Mouse (Mus musculus): ENCODE measurements at regions not wholly inside any gene's neighbourhood (a gene's known extent, or its start where the extent isn't known, plus 50 kb on each side); places are given as distances from the start of the nearest gene placed in this dataset.

- no peak for TF ChIP-seq CTCF (IDR thresholded peaks at IDR 0.05; ENCODE audit: borderline replicate concordance, insufficient read depth, low read depth, low read length)
- no peak for TF ChIP-seq POLR2A (IDR thresholded peaks at IDR 0.05; ENCODE audit: borderline replicate concordance, insufficient read depth, low read length)
These were observed 397.5 kb downstream of the Fgf9 start for GRCm38 (mm10) chr14:58467856-58468255.
